Mouse (Mus musculus) embryonic facial prominence, embryonic 12.5 days (tissue): ENCODE measurements around the gene Scoc. TPM values are rescaled to one million over a fixed set of nuclear protein-coding genes. Genes with fewer than 3 reads are reported as not detected.
A peak's percentile ranks its signal among the peaks of the same experiment; 100 is the strongest.

Source experiments
- ATAC-seq: fragments of 200-750 bp; cut with Nextera tagmentation; 2 replicates; pipeline ENCODE4 v1.8.0; 2017; ENCODE audit not compliant: insufficient number of reproducible peaks, insufficient read depth, low FRiP score, low TSS enrichment
- H3K27ac ChIP-seq: fragments of 300-500 bp; sonication (generic); 2 replicates; pipeline ENCODE4 v1.5.1; 2016; ENCODE audit warnings: mild to moderate bottlenecking
- H3K27me3 ChIP-seq: fragments of 300-500 bp; sonication (generic); 2 replicates; pipeline ENCODE4 v1.6.1; 2016; ENCODE audit warnings: mild to moderate bottlenecking, moderate library complexity
- H3K36me3 ChIP-seq: fragments of 300-500 bp; sonication (generic); 2 replicates; pipeline ENCODE4 v1.6.1; 2016; ENCODE audit warnings: mild to moderate bottlenecking
- H3K4me1 ChIP-seq: fragments of 300-500 bp; sonication (generic); 2 replicates; pipeline ENCODE4 v1.6.1; 2016
- H3K4me2 ChIP-seq: fragments of 300-500 bp; sonication (generic); replicated peaks from 2 replicates; pipeline ENCODE4 v1.6.1; 2016; ENCODE audit warnings: mild to moderate bottlenecking, moderate library complexity
- H3K4me3 ChIP-seq: fragments of 300-500 bp; sonication (generic); 2 replicates; pipeline ENCODE4 v1.5.1; 2016; ENCODE audit warnings: mild to moderate bottlenecking
- H3K9ac ChIP-seq: fragments of 300-500 bp; sonication (generic); 2 replicates; pipeline ENCODE4 v1.6.1; 2016; ENCODE audit warnings: mild to moderate bottlenecking, moderate library complexity
- H3K9me3 ChIP-seq: fragments of 300-500 bp; sonication (generic); 2 replicates; pipeline ENCODE4 v1.6.1; 2016; ENCODE audit warnings: mild to moderate bottlenecking, moderate library complexity
- WGBS: fragments of 180-500 bp; shearing (Covaris S2); methylation state at CpG from one replicate; pipeline ENCODE4 v1.1.7; 2016; 5-methylcytosine and 5-hydroxymethylcytosine counted together
- polyA plus RNA-seq: library from polyadenylated mRNA; unstranded; fragments of >200 nt; fragmentation: Nextera tagmentation; extraction: Ambion mirVana; gene quantifications from 2 replicates; pipeline ENCODE4 v1.2.1, GENCODE M21; 2016

Gene Scoc
- polyA plus RNA-seq, 1 experiment from 2014 or later: 124 TPM

- H3K4me3 ChIP-seq: no peak overlapping the region
- H3K9ac ChIP-seq: no peak overlapping the region
- peaks cover 3% of the 10 kb centered on the region; the same call in 1 of the 2 replicates for H3K4me1 ChIP-seq
- H3K27ac ChIP-seq: no peak overlapping the region
- 80% methylated on average over 5 of the region's 5 CpGs for WGBS
- H3K4me2 ChIP-seq: no peak overlapping the region
- no peak for ATAC-seq
- H3K27me3 ChIP-seq: peaks cover 10% of the 10 kb centered on the region
- H3K9me3 ChIP-seq: no peaks in the 10 kb centered on the region
- H3K36me3 ChIP-seq: no peaks in the 10 kb centered on the region
These were observed 63.9 kb downstream of the Scoc start for GRCm38 (mm10) chr8:83394325-83394724.

GRCm38 (mm10) chr8:83392521-83392920 is 65.7 kb downstream of the Scoc start:
- H3K9ac ChIP-seq: no peak overlapping the region
- H3K9me3 ChIP-seq: no peaks in the 10 kb centered on the region
- 74% methylated on average over 1 of the region's 1 CpGs for WGBS
- no peak for ATAC-seq
- H3K27me3 ChIP-seq: peaks cover 21% of the 10 kb centered on the region
- no peak overlapping the region for H3K4me3 ChIP-seq
- H3K4me1 ChIP-seq: peaks cover 3% of the 10 kb centered on the region; the same call in 1 of the 2 replicates
- H3K27ac ChIP-seq: no peak overlapping the region
- no peak overlapping the region for H3K4me2 ChIP-seq
- H3K36me3 ChIP-seq: no peaks in the 10 kb centered on the region

- no peak overlapping the region for H3K27ac ChIP-seq
- H3K4me3 ChIP-seq: peak overlapping the region; percentile 51
- H3K9ac ChIP-seq: peak overlapping the region; percentile 54
- H3K36me3 ChIP-seq: no peaks in the 10 kb centered on the region
- ATAC-seq: no peak
- H3K9me3 ChIP-seq: no peaks in the 10 kb centered on the region
- WGBS: 5% methylated on average over 14 of the region's 14 CpGs
- peaks cover 3% of the 10 kb centered on the region; the same call in 1 of the 2 replicates for H3K4me1 ChIP-seq
- peaks cover 21% of the 10 kb centered on the region for H3K27me3 ChIP-seq
- H3K4me2 ChIP-seq: peak overlapping the region; percentile 77
These were observed 68.0 kb downstream of the Scoc start for GRCm38 (mm10) chr8:83390006-83390701.

GRCm38 (mm10) chr8:83389316-83390005 is 68.7 kb downstream of the Scoc start, which contains the start of gene Clgn:
Gene Clgn, plus strand, starts transcription at chr8:83389867.
- ATAC-seq: peak; percentile 85
- H3K27ac ChIP-seq: no peak within 1 kb of the TSS
- peak within 1 kb of the TSS; percentile 51 for H3K4me3 ChIP-seq
- WGBS: 5% methylated on average over 41 of the region's 41 CpGs
- H3K4me1 ChIP-seq: peaks cover 3% of the 10 kb centered on the region; the same call in 1 of the 2 replicates
- peak within 1 kb of the TSS; percentile 54 for H3K9ac ChIP-seq
- H3K27me3 ChIP-seq: peaks cover 21% of the 10 kb centered on the region
- no peaks in the 10 kb centered on the region for H3K9me3 ChIP-seq
- H3K36me3 ChIP-seq: no peaks in the 10 kb centered on the region
- peak within 1 kb of the TSS; percentile 77 for H3K4me2 ChIP-seq

- H3K9ac ChIP-seq: no peak overlapping the region
- H3K4me3 ChIP-seq: no peak overlapping the region
- no peaks in the 10 kb centered on the region for H3K36me3 ChIP-seq
- no peaks in the 10 kb centered on the region for H3K9me3 ChIP-seq
- 36% methylated on average over 2 of the region's 2 CpGs for WGBS
- no peak overlapping the region for H3K4me2 ChIP-seq
- no peak for ATAC-seq
- no peaks in the 10 kb centered on the region for H3K27me3 ChIP-seq
- H3K4me1 ChIP-seq: no peaks in the 10 kb centered on the region
- H3K27ac ChIP-seq: no peak overlapping the region
These were observed 75.3 kb downstream of the Scoc start for GRCm38 (mm10) chr8:83382850-83383249.

GRCm38 (mm10) chr8:83381016-83381415 is 77.2 kb downstream of the Scoc start:
- Histone ChIP-seq H3K9me3 (no peaks in the 10 kb centered on the region), H3K4me3 (no peak overlapping the region), H3K9ac (no peak overlapping the region), H3K36me3 (no peaks in the 10 kb centered on the region), H3K27ac (no peak overlapping the region), H3K4me2 (no peak overlapping the region), H3K4me1 (no peaks in the 10 kb centered on the region), H3K27me3 (no peaks in the 10 kb centered on the region)
- no peak for ATAC-seq
- WGBS: 76% methylated on average over 2 of the region's 2 CpGs

GRCm38 (mm10) chr8:83380141-83380540 is 78.0 kb downstream of the Scoc start:
- Histone ChIP-seq H3K27ac (no peak overlapping the region), H3K4me3 (no peak overlapping the region), H3K4me1 (no peaks in the 10 kb centered on the region), H3K9me3 (no peaks in the 10 kb centered on the region), H3K9ac (no peak overlapping the region), H3K36me3 (no peaks in the 10 kb centered on the region), H3K27me3 (no peaks in the 10 kb centered on the region), H3K4me2 (no peak overlapping the region)
- 70% methylated on average over 4 of the region's 4 CpGs for WGBS
- no peak for ATAC-seq

Other genes with a start within 250 kb of the Scoc start
- not detected in 2 replicates for gene Ucp1, start 168.0 kb downstream of the Scoc start, polyA plus RNA-seq
- gene Elmod2, start 125.9 kb downstream of the Scoc start, polyA plus RNA-seq: 25.3 and 26.5 TPM in 2 replicates
- gene Mgat4d, start 109.9 kb downstream of the Scoc start, polyA plus RNA-seq: not detected in 2 replicates
- gene Clgn, start 68.5 kb downstream of the Scoc start, polyA plus RNA-seq: 3.5 and 4.2 TPM in 2 replicates
- not detected in 2 replicates for gene Olfr370, start 77.4 kb upstream of the Scoc start, polyA plus RNA-seq
- gene Ndufb7, start 108.3 kb upstream of the Scoc start, polyA plus RNA-seq: 312 and 333 TPM in 2 replicates
- gene Tecr, start 149.6 kb upstream of the Scoc start, polyA plus RNA-seq: 588 TPM in 2 replicates
- gene Dnajb1, start 149.8 kb upstream of the Scoc start, polyA plus RNA-seq: 69.0 and 75.4 TPM in 2 replicates
- 207 and 212 TPM in 2 replicates for gene Gipc1, start 194.3 kb upstream of the Scoc start, polyA plus RNA-seq
- 0.87 and 1.1 TPM in 2 replicates for gene Ptger1, start 208.3 kb upstream of the Scoc start, polyA plus RNA-seq
- gene Pkn1, start 240.8 kb upstream of the Scoc start, polyA plus RNA-seq: 35.1 and 36.1 TPM in 2 replicates